Mouse (Mus musculus) frontal cortex, adult 2 months (tissue): ENCODE results near the gene Slco4a1. TPM values are rescaled to one million over a fixed set of nuclear protein-coding genes. Genes with fewer than 3 reads are reported as not detected.

ENCODE experiments used
- DNase-seq, 2 experiments: peaks; one replicate each; pipeline ENCODE4 v3.0.0; 2022; ENCODE audit warnings: low spot score in 1 of 2; ENCODE audit errors: extremely low spot score in 1 of 2
- polyA plus RNA-seq: library from polyadenylated mRNA; depleted of rRNA; stranded (reverse); fragments of >200 nt; gene quantifications from 2 replicates; pipeline ENCODE4 v1.2.3, GENCODE M21; 2012; rRNA removed

The Slco4a1 gene
- polyA plus RNA-seq, 1 experiment: 3.1 TPM

- DNase-seq: no peak
Measured at GRCm38 (mm10) chr2:180501217-180501967, 45.3 kb downstream of the Slco4a1 start.

DNA sequence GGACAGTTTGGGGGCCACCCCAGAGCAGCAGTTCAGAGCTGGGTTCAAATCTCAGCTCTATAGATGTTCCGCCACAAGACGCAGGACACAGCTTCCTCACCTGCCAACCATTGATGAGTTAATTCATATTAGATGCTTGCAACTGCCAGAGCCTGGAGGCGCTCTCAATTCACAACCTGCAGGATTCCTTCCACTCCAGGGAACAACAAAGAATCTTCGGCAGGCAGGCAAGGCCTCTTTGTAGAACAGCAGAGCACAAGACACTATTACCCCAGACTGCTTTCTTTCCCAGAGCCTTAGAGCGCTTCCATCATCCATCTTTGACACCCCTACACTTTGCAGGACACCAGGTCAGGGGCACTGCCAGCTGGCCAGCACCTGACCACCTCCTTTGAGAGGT lies 50.2 kb downstream of the Slco4a1 start:
- no peak for DNase-seq

DNA sequence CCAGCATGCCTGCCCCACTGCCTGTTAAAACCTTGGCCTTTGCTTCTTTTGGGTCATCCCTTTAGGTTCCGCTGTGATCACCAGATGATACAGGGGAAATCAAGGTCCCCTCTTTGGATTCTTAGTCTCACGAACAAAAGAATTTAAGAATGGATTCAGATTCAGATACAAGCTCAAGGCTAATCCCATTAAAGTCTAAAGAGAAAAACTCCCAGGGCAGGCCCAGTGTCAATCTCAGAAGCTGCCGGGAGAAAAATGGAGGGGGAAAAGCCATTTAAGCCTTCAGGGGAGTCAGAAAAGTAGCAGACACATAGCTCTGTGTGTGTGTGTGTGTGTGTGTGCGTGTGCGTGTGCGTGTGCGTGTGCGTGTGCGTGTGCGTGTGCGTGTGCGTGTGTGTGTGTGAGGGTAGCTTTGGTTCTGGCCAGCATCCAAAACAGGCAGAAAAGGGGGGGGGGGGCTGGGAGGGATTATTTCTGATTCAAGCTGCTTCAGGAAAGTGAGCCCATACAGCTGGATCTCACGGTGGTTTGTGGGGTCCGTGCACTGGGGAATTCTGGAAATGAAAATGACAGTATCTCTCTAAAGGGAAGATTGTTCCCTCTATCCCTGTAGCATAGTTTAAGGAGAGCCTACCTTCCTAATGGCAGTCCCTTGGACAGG lies 52.5 kb downstream of the Slco4a1 start:
- no peak for DNase-seq

DNA sequence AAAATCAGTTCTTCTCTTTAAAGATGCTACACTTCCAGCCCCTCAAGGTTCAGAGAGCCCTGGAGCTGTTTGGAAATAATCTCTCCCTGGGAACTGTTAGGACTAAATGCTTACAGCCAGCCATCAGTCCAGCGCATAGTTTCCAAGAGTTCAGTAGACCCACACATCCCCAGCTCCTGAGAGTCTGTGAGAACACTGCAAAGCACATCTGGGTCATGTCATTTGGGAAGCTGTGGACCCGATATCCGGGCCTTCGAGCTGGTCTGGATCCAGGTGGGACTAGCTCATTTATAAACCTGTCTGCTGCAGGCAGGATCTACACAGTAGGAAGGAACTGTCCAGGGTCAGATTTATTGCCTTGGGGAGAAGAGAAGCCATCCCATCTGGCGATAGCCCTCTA lies 54.8 kb downstream of the Slco4a1 start:
- DNase-seq: no peak

DNA sequence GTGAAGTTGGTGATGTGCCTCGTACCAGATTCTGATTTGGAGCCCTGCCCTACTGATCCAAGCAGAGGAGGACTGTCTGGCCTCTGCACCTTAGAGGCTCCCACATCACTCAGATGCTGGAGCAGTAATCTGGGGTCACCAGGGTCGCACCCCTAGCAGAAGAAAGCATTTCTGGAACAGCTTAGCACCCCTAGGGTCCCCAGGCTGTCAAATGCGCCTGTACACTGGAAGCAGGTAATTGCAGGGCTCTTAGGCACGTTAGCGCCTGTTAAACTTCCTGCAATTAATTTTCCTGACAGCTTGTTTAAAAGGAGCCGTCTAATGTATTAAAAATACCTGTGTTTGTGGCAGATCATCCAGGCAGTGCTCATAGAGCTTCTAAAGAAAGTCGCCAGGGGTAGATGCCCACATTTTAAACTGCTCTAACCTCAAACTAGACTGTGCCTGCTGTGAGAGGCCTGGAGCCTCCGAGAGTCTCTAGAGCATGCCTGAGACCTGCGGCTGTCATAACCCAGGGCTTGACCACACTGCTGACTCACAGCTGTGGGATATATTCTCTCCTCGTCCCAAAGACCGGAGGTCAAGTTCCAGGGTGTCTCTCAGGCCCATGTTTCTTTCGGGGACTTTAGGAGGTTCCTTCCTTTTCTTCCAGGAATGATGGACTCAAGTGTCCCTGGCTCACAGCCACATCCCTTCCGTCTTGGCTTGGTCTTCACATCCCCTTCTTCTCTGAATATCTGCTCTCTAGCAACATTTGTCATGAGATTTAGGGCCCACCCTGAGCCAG lies 56.0 kb downstream of the Slco4a1 start:
- DNase-seq: no peak

GRCm38 (mm10) chr2:180513019-180513418 lies 57.0 kb downstream of the Slco4a1 start:
- no peak for DNase-seq

DNA sequence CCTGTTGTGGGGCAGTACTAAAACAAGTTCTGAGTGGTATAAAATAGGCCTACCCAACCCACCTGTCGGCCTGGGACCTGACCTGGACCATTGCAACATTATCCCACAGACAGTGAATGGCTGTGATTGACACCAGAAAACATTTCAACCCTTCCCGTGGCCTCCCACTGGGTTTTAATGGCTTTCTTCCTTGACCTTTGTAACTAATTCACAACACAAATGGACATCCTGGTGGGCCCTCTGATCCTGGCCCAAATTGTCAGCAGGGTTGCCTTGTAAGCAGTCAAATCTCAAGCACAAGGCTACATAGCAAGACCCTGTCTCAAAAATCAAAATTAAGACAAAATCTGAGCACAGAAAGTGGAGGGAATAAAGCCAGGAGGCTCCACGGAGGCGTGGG lies 57.8 kb downstream of the Slco4a1 start:
- no peak for DNase-seq

GRCm38 (mm10) chr2:180521437-180522221 lies 65.6 kb downstream of the Slco4a1 start:
- DNase-seq: no peak

- no peak for DNase-seq
Measured at GRCm38 (mm10) chr2:180522825-180523224, 66.8 kb downstream of the Slco4a1 start.

Other genes starting within 250 kb of the Slco4a1 start
- 15.9 TPM in 2 replicates for gene Lama5, start 230.4 kb upstream of the Slco4a1 start, polyA plus RNA-seq
- gene Rps21, start 198.9 kb upstream of the Slco4a1 start, polyA plus RNA-seq: 1,869 and 1,955 TPM in 2 replicates
- 31.1 and 33.3 TPM in 2 replicates for gene Cables2, start 182.7 kb upstream of the Slco4a1 start, polyA plus RNA-seq
- 0.04 TPM in 1 of 2 replicates, not detected in the other for gene Rbbp8nl, start 166.4 kb upstream of the Slco4a1 start, polyA plus RNA-seq
- not detected in 2 replicates for gene Gata5, start 121.5 kb upstream of the Slco4a1 start, polyA plus RNA-seq
- 4.5 and 5.2 TPM in 2 replicates for gene Ntsr1, start 43.7 kb downstream of the Slco4a1 start, polyA plus RNA-seq
- gene Mrgbp, start 125.1 kb downstream of the Slco4a1 start, polyA plus RNA-seq: 30.8 and 34.7 TPM in 2 replicates
- 49.0 and 57.0 TPM in 2 replicates for gene Ogfr, start 133.0 kb downstream of the Slco4a1 start, polyA plus RNA-seq
- 14.5 and 17.7 TPM in 2 replicates for gene Col9a3, start 141.5 kb downstream of the Slco4a1 start, polyA plus RNA-seq
- gene Tcfl5, start 186.5 kb downstream of the Slco4a1 start, polyA plus RNA-seq: 0.86 and 0.92 TPM in 2 replicates